Mouse (Mus musculus): ENCODE results near the gene Tdrkh. TPM values are rescaled to one million over a fixed set of nuclear protein-coding genes. Genes with fewer than 3 reads are reported as not detected.

The Tdrkh gene
- total RNA-seq, 2 experiments from 2014 or later = 4.4 to 6.1 TPM

- DNase-seq = no peak
Observed at GRCm38 (mm10) chr3:94463926-94464578, 51.0 kb downstream of the Tdrkh start.

- no peak for DNase-seq
Observed at GRCm38 (mm10) chr3:94465632-94466430, 52.8 kb downstream of the Tdrkh start.

- no peak for DNase-seq
Observed at GRCm38 (mm10) chr3:94468931-94469330, 55.9 kb downstream of the Tdrkh start.

- DNase-seq = peak; percentile 44 to 48
Observed at GRCm38 (mm10) chr3:94472447-94473114, 59.5 kb downstream of the Tdrkh start.

- no peak for DNase-seq
Observed at GRCm38 (mm10) chr3:94473115-94473505, 60.0 kb downstream of the Tdrkh start.

GRCm38 (mm10) chr3:94473567-94474232 lies 60.6 kb downstream of the Tdrkh start:
- DNase-seq = peak in 1 of 2 experiments; percentile 16

- DNase-seq = no peak
Observed at GRCm38 (mm10) chr3:94476301-94477035, 63.4 kb downstream of the Tdrkh start.

GRCm38 (mm10) chr3:94477444-94477843 lies 64.4 kb downstream of the Tdrkh start:
- DNase-seq = no peak

GRCm38 (mm10) chr3:94477981-94478422 lies 64.9 kb downstream of the Tdrkh start, which contains the start of gene Celf3:
TSS of gene Celf3 (plus strand) at chr3:94478295.
- no peak for DNase-seq

- DNase-seq = no peak
Observed at GRCm38 (mm10) chr3:94478591-94479169, 65.6 kb downstream of the Tdrkh start.

- no peak for DNase-seq
Observed at GRCm38 (mm10) chr3:94479564-94479963, 66.5 kb downstream of the Tdrkh start.

GRCm38 (mm10) chr3:94480291-94480884 lies 67.3 kb downstream of the Tdrkh start, which contains the start of gene Riiad1:
TSS of gene Riiad1 (minus strand) at chr3:94480341.
- DNase-seq = no peak

- DNase-seq = no peak
Observed at GRCm38 (mm10) chr3:94481429-94481828, 68.4 kb downstream of the Tdrkh start.

- DNase-seq = peak; percentile 20 to 59
Observed at GRCm38 (mm10) chr3:94482764-94483385, 69.8 kb downstream of the Tdrkh start.

GRCm38 (mm10) chr3:94483790-94484439 lies 70.8 kb downstream of the Tdrkh start:
- no peak for DNase-seq
